Mouse (Mus musculus): ENCODE measurements around the gene Snx9. TPM values are rescaled to one million over a fixed set of nuclear protein-coding genes. Genes with fewer than 3 reads are reported as not detected.
A peak's percentile ranks its signal among the peaks of the same experiment; 100 is the strongest.

The Snx9 gene
- polyA plus RNA-seq, 1 experiment from 2014 or later = 21.1 TPM

GRCm38 (mm10) chr17:5848706-5849415 lies 7.7 kb downstream of the Snx9 start:
- ATAC-seq (replicated peaks; ENCODE audit: insufficient number of reproducible peaks, insufficient read depth, low FRiP score, low read depth) = no peak
- H3K27me3 ChIP-seq = no peaks in the 10 kb centered on the region
- H3K9ac ChIP-seq = peak overlapping the region; percentile 40
- peaks cover 26% of the 10 kb centered on the region for H3K4me1 ChIP-seq (replicated peaks)
- 65% methylated on average over 10 of the region's 10 CpGs for WGBS
- peak overlapping the region; percentile 41 for H3K4me3 ChIP-seq
- no peaks in the 10 kb centered on the region for H3K9me3 ChIP-seq (replicated peaks)
- no peaks in the 10 kb centered on the region for H3K36me3 ChIP-seq
- H3K27ac ChIP-seq = peak overlapping the region; percentile 79
- H3K4me2 ChIP-seq = peak overlapping the region; percentile 79

DNA sequence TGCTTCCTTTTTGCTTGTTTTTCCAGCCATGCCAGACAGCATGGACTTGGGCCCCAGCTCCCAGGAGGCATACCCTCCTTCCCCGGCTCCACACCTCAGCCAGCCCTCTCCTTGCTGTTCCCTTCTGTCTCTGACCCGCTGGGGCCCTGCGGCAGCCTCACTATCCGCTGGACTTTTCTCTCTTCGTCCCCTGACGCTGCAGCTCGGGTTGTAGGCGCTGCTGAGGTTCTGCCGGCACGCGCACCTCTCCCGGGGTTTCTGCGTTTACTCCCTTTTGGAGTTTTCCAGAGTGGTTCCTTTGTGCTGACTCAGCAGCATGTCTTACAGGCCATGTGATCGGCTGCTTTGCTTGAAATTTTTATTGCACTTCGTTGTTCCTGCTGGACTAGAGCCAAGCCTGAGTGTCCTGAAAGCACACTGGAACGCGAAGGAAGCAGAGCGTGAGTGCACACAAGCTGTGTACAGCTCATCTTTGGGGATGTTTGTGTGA lies 8.3 kb downstream of the Snx9 start:
- Histone ChIP-seq H3K4me2 (peak overlapping the region; percentile 79), H3K27me3 (no peaks in the 10 kb centered on the region), H3K4me3 (peak overlapping the region; percentile 41), H3K9me3 (replicated peaks) (no peaks in the 10 kb centered on the region), H3K36me3 (no peaks in the 10 kb centered on the region), H3K4me1 (replicated peaks) (peaks cover 26% of the 10 kb centered on the region), H3K9ac (peak overlapping the region; percentile 40), H3K27ac (peak overlapping the region; percentile 79)
- WGBS = 8% methylated on average over 18 of the region's 18 CpGs
- 0 out of 2 replicates have a peak, but pooled peaks have one; percentile 31 for ATAC-seq (replicated peaks; ENCODE audit: insufficient number of reproducible peaks, insufficient read depth, low FRiP score, low read depth)

GRCm38 (mm10) chr17:5850031-5850430 lies 8.9 kb downstream of the Snx9 start:
- no peaks in the 10 kb centered on the region for H3K27me3 ChIP-seq
- H3K36me3 ChIP-seq = no peaks in the 10 kb centered on the region
- no peaks in the 10 kb centered on the region for H3K9me3 ChIP-seq (replicated peaks)
- H3K4me3 ChIP-seq = no peak overlapping the region
- H3K9ac ChIP-seq = no peak overlapping the region
- WGBS = 96% methylated on average over 3 of the region's 3 CpGs
- H3K4me2 ChIP-seq = peak overlapping the region; percentile 79
- peak overlapping the region; percentile 79; the same call in 1 of the 2 replicates for H3K27ac ChIP-seq
- ATAC-seq (replicated peaks; ENCODE audit: insufficient number of reproducible peaks, insufficient read depth, low FRiP score, low read depth) = no peak
- peaks cover 22% of the 10 kb centered on the region for H3K4me1 ChIP-seq (replicated peaks)

- H3K27me3 ChIP-seq = no peaks in the 10 kb centered on the region
Observed at GRCm38 (mm10) chr17:5850476-5850875, 9.3 kb downstream of the Snx9 start.

DNA sequence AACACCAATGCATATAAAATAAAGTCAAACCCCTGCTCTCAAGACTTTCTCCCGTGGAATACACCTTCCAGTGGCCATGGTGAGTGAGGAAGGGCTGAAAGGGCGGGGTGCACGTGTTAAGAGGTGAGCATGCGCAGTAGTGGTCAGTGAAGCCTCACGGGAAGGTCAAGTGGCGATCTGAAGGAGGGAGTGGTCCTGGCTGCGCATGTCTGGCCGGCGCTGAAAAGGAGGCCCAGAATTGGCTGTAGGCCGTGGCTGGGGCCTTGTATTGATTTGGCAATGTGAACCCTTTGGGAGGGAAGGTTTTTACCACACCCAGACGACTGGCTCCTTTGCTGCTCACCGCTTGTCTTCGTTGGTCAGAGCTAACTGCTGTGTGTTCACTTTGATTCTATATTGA lies 12.8 kb downstream of the Snx9 start:
- WGBS = 91% methylated on average over 13 of the region's 13 CpGs
- no peak for ATAC-seq (replicated peaks; ENCODE audit: insufficient number of reproducible peaks, insufficient read depth, low FRiP score, low read depth)

More at GRCm38 (mm10) chr17:5850476-5850875, 9.3 kb downstream of the Snx9 start:
- no peak for ATAC-seq (replicated peaks; ENCODE audit: insufficient number of reproducible peaks, insufficient read depth, low FRiP score, low read depth)
- Histone ChIP-seq H3K4me3 (no peak overlapping the region), H3K9me3 (replicated peaks) (no peaks in the 10 kb centered on the region), H3K9ac (no peak overlapping the region), H3K4me2 (no peak overlapping the region), H3K27ac (no peak overlapping the region), H3K4me1 (replicated peaks) (peaks cover 19% of the 10 kb centered on the region), H3K36me3 (no peaks in the 10 kb centered on the region)
- WGBS = 92% methylated on average over 3 of the region's 3 CpGs

GRCm38 (mm10) chr17:5855560-5855959 lies 14.4 kb downstream of the Snx9 start:
- Histone ChIP-seq H3K4me2 (no peak overlapping the region), H3K36me3 (no peaks in the 10 kb centered on the region), H3K4me3 (no peak overlapping the region), H3K27me3 (no peaks in the 10 kb centered on the region), H3K27ac (no peak overlapping the region), H3K9me3 (replicated peaks) (no peaks in the 10 kb centered on the region), H3K9ac (no peak overlapping the region), H3K4me1 (replicated peaks) (no peaks in the 10 kb centered on the region)
- ATAC-seq (replicated peaks; ENCODE audit: insufficient number of reproducible peaks, insufficient read depth, low FRiP score, low read depth) = no peak

More for the DNA sequence above, 12.8 kb downstream of the Snx9 start:
- H3K9me3 ChIP-seq (replicated peaks) = no peaks in the 10 kb centered on the region
- no peak overlapping the region for H3K9ac ChIP-seq
- peaks cover 10% of the 10 kb centered on the region for H3K4me1 ChIP-seq (replicated peaks)
- no peak overlapping the region for H3K27ac ChIP-seq
- H3K4me3 ChIP-seq = no peak overlapping the region
- no peaks in the 10 kb centered on the region for H3K27me3 ChIP-seq
- no peaks in the 10 kb centered on the region for H3K36me3 ChIP-seq
- no peak overlapping the region for H3K4me2 ChIP-seq

DNA sequence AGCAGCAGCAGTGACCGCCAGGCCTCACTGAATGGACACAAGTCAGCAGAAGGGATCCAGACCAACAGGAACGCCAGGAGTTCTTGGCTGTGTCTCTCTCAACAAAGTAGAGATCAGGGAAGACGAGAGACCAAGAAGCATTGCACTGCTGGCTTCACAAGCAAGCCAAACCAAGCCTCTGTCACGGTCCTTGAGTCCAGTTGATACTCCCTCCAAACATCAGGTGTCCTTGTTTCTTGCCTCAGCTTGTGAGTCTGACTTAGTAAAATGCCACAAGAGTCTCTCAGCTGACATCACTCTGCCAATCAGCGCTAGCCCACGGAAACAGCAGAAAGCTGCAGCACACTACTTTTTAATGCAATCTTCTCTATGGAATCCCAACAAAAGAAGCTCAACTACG lies 15.3 kb downstream of the Snx9 start:
- Histone ChIP-seq H3K9ac (no peak overlapping the region), H3K4me1 (replicated peaks) (no peaks in the 10 kb centered on the region), H3K9me3 (replicated peaks) (no peaks in the 10 kb centered on the region), H3K4me2 (no peak overlapping the region), H3K27me3 (no peaks in the 10 kb centered on the region), H3K36me3 (no peaks in the 10 kb centered on the region), H3K27ac (no peak overlapping the region; the same call in 1 of the 2 replicates), H3K4me3 (no peak overlapping the region)
- ATAC-seq (replicated peaks; ENCODE audit: insufficient number of reproducible peaks, insufficient read depth, low FRiP score, low read depth) = no peak
- WGBS = 86% methylated on average over 7 of the region's 7 CpGs

GRCm38 (mm10) chr17:5857206-5857605 lies 16.1 kb downstream of the Snx9 start:
- Histone ChIP-seq H3K27me3 (no peaks in the 10 kb centered on the region), H3K36me3 (no peaks in the 10 kb centered on the region), H3K4me3 (no peak overlapping the region), H3K4me2 (no peak overlapping the region), H3K9ac (no peak overlapping the region), H3K4me1 (replicated peaks) (peaks cover 2% of the 10 kb centered on the region), H3K27ac (no peak overlapping the region), H3K9me3 (replicated peaks) (no peaks in the 10 kb centered on the region)
- WGBS = 91% methylated on average over 11 of the region's 11 CpGs
- ATAC-seq (replicated peaks; ENCODE audit: insufficient number of reproducible peaks, insufficient read depth, low FRiP score, low read depth) = no peak

DNA sequence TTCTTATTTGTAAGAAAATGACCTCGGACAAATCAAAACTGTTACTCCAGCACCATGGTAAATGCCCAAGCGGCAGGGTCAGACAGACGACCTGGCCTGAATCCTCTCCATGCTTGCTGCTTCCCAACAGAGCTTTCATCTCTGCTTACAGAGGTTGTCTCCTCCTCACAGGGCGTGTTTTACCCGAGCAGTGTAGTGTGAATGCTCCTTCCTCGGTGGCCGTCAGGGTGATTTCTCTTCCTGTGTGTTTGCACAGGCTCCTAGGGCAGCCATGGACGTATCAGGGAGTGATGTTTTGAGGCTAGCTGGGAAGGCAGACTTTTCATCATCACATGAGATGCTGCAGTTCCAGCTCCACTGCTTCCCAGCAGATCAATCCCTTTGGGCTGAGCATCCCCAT lies 17.1 kb downstream of the Snx9 start:
- peaks cover 4% of the 10 kb centered on the region for H3K4me1 ChIP-seq (replicated peaks)
- no peak overlapping the region for H3K9ac ChIP-seq
- WGBS = 55% methylated on average over 8 of the region's 8 CpGs
- no peak for ATAC-seq (replicated peaks; ENCODE audit: insufficient number of reproducible peaks, insufficient read depth, low FRiP score, low read depth)
- no peak overlapping the region for H3K27ac ChIP-seq
- no peaks in the 10 kb centered on the region for H3K36me3 ChIP-seq
- H3K4me3 ChIP-seq = no peak overlapping the region
- H3K27me3 ChIP-seq = no peaks in the 10 kb centered on the region
- H3K4me2 ChIP-seq = no peak overlapping the region
- no peaks in the 10 kb centered on the region for H3K9me3 ChIP-seq (replicated peaks)

DNA sequence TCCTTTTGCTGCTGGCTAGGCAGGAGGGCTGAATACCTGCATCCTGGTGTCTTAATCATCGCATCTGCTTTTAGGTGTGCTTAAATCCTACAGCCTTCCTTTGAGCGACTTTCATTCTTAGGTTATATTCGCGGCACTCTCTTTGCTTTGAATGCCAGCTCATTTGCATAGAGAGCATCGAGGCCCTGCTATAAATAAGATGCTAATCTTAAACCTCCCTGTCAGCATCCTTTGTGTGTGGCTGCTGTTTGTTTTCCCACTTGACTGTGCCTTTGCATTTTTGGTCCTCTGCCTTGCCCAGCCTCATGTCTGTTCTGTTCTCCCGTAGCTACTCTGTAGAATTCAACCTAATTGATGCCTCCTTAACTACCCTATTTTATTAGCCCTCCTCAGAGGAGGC lies 21.2 kb downstream of the Snx9 start:
- Histone ChIP-seq H3K4me1 (replicated peaks) (peaks cover 4% of the 10 kb centered on the region), H3K4me3 (no peak overlapping the region), H3K4me2 (no peak overlapping the region), H3K9me3 (replicated peaks) (no peaks in the 10 kb centered on the region), H3K9ac (no peak overlapping the region), H3K36me3 (no peaks in the 10 kb centered on the region), H3K27me3 (no peaks in the 10 kb centered on the region), H3K27ac (no peak overlapping the region)
- 37% methylated on average over 6 of the region's 6 CpGs for WGBS
- no peak for ATAC-seq (replicated peaks; ENCODE audit: insufficient number of reproducible peaks, insufficient read depth, low FRiP score, low read depth)

- ATAC-seq (replicated peaks; ENCODE audit: insufficient number of reproducible peaks, insufficient read depth, low FRiP score, low read depth) = no peak
- Histone ChIP-seq H3K27me3 (no peaks in the 10 kb centered on the region), H3K36me3 (no peaks in the 10 kb centered on the region), H3K4me3 (no peak overlapping the region), H3K27ac (no peak overlapping the region), H3K9ac (no peak overlapping the region), H3K4me1 (replicated peaks) (peaks cover 4% of the 10 kb centered on the region), H3K4me2 (no peak overlapping the region), H3K9me3 (replicated peaks) (no peaks in the 10 kb centered on the region)
- WGBS = 59% methylated on average over 4 of the region's 4 CpGs
Observed at GRCm38 (mm10) chr17:5862869-5863268, 21.7 kb downstream of the Snx9 start.

DNA sequence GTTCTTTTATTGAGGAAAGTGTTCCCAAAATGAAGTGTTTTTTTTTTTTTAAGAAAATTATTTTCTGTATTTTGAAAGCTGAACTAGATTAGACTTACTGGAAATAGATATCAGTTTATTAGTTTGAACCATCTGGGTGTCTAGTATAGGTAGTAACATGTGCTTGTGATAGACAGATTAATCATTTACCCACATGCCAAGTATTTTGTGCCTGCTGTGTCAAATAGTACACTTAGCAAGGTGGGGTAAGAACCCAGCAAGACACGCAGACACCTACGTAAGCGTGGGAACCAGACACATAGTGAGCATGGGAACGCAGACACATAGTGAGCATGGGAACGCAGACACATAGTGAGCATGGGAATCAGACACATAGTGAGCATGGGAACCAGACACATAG lies 22.6 kb downstream of the Snx9 start:
- ATAC-seq (replicated peaks; ENCODE audit: insufficient number of reproducible peaks, insufficient read depth, low FRiP score, low read depth) = no peak
- no peak overlapping the region for H3K4me2 ChIP-seq
- H3K27me3 ChIP-seq = no peaks in the 10 kb centered on the region
- no peaks in the 10 kb centered on the region for H3K36me3 ChIP-seq
- no peak overlapping the region for H3K9ac ChIP-seq
- no peak overlapping the region for H3K4me3 ChIP-seq
- WGBS = 92% methylated on average over 5 of the region's 5 CpGs
- no peak overlapping the region for H3K27ac ChIP-seq
- H3K4me1 ChIP-seq (replicated peaks) = peaks cover 6% of the 10 kb centered on the region
- H3K9me3 ChIP-seq (replicated peaks) = no peaks in the 10 kb centered on the region
